Mouse (Mus musculus) gastrocnemius, postnatal 14 days (tissue): ENCODE data around the gene Tent5a. TPM values are rescaled to one million over a fixed set of nuclear protein-coding genes. Genes with fewer than 3 reads are reported as not detected.

Experiments
- DNase-seq: peaks from one replicate; pipeline ENCODE4 v3.0.0; 2021; ENCODE audit warnings: mixed read lengths
- intact Hi-C: fragments of 180-260 bp; cut with DNase I; formaldehyde crosslinking; loops from one replicate; pipeline ENCODE4 v1.15.1; 2025; ENCODE audit warnings: low total_unique reads
- total RNA-seq, 2 experiments: library from RNA; stranded (reverse); gene quantifications; 2 replicates each; pipeline ENCODE4 v1.2.3; 2021

The Tent5a gene
- total RNA-seq, 2 experiments from 2014 or later: 5.6 to 6.9 TPM

DNA sequence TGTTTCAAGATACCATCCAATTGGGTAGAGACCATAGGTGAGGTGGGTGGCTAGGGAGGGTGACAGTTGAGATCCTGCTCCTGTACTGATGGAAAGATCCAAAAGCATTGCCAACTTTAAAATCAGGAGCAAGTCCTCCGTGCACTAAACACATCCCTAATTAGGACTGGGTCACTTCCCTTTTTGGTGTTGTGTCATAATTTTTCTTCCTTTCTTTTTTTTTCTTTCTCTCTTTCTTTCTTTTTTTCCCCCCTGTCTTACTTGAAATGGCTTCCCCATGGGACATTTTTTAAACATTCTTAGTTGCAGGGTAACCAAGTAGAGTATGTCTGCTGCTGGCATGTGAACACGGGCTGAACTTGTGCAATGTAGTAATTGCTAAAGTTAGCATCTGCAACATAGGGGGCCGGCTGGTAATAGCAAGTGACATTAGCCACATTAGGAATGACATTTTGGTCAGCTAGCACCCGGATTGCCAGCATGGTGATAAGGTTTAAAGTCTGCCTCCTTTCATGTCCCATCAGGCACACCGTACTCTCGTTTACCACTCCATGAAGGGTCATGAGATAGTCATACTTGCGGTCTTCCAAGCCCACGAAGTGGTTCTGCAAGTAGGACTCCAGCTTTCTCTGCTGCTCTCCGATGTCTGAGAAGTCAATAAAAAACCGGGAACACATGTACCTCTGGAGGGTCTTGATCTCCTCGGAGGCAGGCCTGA, 2.8 kb downstream of the Tent5a start:
- DNase-seq: no peak
- intact Hi-C loops: no loop called here

GRCm38 (mm10) chr9:85320167-85320951, 6.8 kb downstream of the Tent5a start:
- no peak for DNase-seq
- intact Hi-C loops: no loop called here

GRCm38 (mm10) chr9:85316122-85316521, 11.0 kb downstream of the Tent5a start:
- DNase-seq: no peak
- intact Hi-C loops: no loop called here

DNA sequence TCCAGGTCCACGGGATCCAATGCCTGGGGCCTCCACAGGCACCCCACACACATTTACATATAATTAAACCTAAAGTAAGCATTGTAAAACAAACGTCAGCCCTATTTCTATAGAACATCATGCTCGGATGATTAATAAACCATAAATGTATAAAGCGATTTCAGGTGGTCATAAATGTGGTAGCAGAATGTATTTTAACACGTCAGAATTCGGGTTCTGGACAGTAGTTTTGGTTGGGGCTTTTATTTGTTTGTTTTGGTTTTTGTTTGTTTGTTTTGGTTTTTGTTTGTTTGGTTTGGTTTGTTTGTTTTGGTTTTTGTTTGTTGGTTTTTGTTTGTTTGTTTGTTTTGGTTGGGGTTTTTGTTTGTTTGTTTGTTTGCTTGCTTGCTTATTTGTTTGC, 14.7 kb downstream of the Tent5a start, which contains the start of gene Gm11114:
Gene Gm11114, plus strand, starts transcription at position 301 of the 400 bp plus-strand sequence.
- intact Hi-C loops: no loop called here
- no peak for DNase-seq

DNA sequence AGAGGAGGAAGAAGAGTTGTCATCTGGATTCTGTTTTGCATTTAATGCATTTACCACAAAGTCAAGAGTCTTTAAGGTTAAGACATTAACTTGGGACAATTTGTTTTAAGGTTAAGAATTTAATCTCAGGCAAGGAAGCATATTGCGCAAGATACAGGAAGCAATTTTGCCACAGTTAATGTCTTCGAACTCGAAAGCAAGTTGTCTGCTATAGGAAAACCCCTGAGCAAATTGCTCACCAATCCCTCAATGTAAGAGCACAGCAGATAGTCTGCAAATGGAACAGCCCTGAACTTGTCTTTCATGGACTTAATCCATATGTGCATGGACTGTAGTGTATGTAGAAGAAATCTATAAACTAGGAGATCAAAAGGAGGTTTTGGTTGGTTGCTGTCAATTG, 23.8 kb downstream of the Tent5a start:
- no peak for DNase-seq
- intact Hi-C loops: no loop called here

GRCm38 (mm10) chr9:85302849-85303248, 24.3 kb downstream of the Tent5a start:
- no peak for DNase-seq
- intact Hi-C loops: no loop called here

DNA sequence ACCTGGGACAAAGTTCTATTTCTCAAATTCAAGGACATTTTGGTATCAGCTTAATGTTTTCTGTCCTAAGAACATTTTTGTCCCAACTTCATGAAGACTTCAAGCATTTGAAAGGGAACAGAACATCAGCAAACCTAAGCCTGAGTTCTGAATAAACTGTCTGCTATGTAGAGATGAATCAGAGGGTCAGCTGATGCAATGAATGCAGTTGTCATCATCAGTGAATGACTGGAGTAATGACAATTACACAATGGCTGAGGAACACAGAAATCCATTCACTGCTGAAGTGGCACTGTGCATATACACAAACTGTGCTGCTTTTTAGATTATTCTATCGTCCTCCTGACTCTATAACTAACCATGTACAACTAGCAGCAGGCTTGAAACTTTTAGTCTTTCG, 53.0 kb downstream of the Tent5a start:
- intact Hi-C loops: no loop called here
- no peak for DNase-seq

Other genes starting within 250 kb of the Tent5a start
- gene Gm11114, start 14.6 kb downstream of the Tent5a start, total RNA-seq: not detected